Mouse (Mus musculus): ENCODE results near the gene Pik3c2b.
A peak's percentile ranks its signal among the peaks of the same experiment; 100 is the strongest.
"Not testable (repeated sequence)": the region's sequence is repeated elsewhere in the genome, so short reads cannot be mapped to it uniquely, and the experiment has no call there.

Gene Pik3c2b

GRCm38 (mm10) chr1:133045011-133045860 is at the start of gene Pik3c2b:
Gene Pik3c2b (plus strand): TSS chr1:133045667.
- peak; percentile 22 for DNase-seq (ENCODE audit: low spot score)

DNA sequence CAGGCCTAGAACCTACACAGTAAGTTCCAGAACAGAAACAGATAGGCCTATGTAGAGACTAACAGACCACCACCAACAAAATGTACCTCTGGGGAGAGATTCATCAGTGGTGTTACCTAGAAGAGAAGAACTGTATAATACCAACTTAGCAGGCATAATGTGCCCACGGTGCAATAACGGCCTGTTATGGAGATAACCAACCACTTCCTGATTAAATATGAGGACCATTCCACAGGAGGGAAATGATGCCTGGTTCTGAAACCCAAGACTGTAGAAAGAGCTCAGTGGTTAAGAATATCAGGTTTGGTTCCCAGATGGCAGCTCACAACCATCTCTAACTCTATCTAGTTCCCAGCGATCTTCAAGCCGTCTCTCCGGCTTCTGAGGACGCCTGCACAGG is 45.1 kb upstream of the Pik3c2b start:
- DNase-seq (ENCODE audit: low spot score), result no peak

DNA sequence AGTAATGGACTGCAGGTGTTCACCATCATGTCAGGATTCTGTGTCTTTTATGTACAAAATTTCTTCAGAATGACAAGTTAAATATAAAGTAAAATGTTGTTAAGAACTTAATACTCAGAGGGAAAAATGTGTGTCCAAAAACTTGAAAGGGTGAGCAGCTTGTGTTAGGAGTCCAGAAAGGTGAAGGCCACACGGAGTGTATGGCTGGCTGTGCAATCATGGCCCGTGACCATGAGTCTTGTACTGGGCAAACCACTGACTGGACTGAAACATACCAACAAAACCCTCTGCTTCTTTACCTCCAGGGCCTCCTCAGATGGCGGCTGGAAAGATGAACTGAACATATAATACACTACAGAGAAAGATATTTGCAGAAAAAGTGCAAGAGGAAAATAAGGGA is 38.9 kb upstream of the Pik3c2b start:
- no peak for DNase-seq (ENCODE audit: low spot score)

GRCm38 (mm10) chr1:133011955-133012841 is 33.3 kb upstream of the Pik3c2b start:
- DNase-seq (ENCODE audit: low spot score), result no peak

DNA sequence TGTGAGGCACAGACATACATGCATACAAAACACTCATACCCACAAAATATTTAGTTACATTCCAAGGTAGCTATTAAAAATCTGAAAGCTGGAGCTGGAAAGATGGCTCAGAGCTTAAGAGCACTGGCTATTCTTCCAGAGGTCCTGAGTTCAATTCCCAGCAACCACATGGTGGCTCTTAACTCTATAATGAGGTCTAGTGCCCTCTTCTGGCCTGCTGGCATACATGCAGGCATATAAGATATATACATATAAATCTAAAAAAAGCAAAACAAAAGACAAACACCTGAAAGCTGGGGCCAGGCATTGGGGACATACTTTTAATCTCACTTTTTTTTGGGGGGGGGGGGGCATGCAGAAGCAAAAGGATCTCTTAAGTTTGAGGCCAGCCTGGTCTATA is 32.1 kb upstream of the Pik3c2b start:
- DNase-seq (ENCODE audit: low spot score), result no peak

- DNase-seq (ENCODE audit: low spot score), result no peak
Observed at GRCm38 (mm10) chr1:133014196-133014595, 31.3 kb upstream of the Pik3c2b start.

DNA sequence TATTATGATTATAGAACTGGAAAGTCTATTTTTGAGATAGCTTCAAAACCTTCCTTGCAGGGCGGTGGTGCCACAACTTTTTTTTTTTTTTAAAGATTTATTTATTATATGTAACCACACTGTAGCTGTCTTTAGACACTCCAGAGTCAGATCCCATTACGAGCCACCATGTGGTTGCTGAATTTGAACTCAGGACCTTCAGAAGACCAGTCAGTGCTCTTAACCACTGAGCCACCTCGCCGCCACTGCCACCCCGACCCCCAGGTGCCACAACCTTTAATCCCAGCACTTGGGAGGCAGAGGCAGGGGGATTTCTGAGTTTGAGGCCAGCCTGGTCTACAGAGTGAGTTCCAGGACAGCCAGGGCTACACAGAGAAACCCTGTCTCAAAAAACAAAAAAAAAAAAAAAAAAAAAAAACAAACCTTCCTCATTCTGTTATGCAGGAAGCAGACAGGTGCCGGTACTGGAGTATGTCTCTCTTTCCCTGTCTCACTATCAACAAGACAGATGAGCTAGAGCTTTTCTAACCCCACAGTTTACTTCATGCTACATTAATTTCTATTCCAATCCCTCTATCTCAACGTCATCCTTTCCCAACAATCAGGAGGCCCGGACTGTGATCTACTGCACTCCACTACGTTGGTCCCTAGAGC is 28.6 kb upstream of the Pik3c2b start:
- no peak for DNase-seq (ENCODE audit: low spot score)

DNA sequence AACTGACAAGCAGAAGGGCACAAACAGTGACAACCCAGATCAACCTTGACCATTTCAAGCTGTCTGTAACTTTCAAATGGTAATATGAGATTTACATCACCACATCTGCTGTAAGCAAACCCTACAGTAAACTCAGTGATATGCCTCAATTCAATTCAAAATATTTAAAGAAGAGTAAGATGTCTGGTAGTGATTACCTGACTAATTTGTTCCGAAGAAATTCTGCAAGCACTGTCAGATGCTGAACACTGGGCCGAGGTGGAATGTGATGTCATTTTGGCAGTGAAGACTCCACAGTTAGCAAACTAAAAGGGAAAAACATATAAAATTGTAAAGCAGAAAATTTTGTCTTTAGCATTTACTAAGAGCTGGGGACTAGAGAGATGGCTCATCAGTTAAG is 26.9 kb upstream of the Pik3c2b start:
- no peak for DNase-seq (ENCODE audit: low spot score)

- no peak for DNase-seq (ENCODE audit: low spot score)
Observed at GRCm38 (mm10) chr1:133019312-133019711, 26.2 kb upstream of the Pik3c2b start.

GRCm38 (mm10) chr1:133020137-133020894 is 25.2 kb upstream of the Pik3c2b start:
- no peak for DNase-seq (ENCODE audit: low spot score)

DNA sequence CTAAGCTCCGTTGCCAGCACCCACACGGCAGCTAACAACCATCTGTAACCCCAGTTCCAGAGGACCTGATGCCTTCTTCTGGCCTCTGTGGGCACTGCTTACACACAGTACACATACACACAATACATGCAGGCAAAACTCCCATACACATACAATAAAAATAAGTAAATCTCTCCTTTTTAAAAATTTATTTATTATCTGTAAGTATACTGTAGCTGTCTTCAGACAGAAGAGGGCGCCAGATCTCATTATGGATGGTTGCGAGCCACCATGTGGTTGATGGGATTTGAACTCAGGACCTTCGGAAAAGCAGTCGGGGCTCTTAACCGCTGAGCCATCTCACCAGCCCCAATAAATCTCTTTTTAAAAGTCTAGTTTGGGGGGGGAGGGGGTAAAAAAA is 24.1 kb upstream of the Pik3c2b start:
- no peak for DNase-seq (ENCODE audit: low spot score)

DNA sequence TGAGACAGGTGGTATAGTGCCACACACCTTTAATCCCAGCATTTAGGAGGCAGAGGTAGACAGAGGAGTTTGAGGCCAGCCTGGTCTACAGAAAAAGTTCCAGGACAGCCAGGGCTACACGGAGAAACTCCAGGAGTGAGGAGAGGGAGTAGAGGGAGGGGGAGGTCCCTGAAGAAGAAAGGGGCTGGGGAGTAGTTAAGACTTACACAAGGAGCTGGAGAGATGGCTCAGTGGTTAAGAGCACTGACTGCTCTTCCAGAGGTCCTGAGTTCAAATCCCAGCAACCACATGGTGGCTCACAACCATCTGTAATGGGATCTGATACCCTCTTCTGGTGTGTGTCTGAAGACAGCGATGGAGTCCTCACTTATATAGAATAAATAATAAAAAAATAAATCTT is 23.5 kb upstream of the Pik3c2b start:
- not testable (repeated sequence) for DNase-seq (ENCODE audit: low spot score)

GRCm38 (mm10) chr1:133023723-133024122 is 21.7 kb upstream of the Pik3c2b start:
- DNase-seq (ENCODE audit: low spot score), result not testable (repeated sequence)

DNA sequence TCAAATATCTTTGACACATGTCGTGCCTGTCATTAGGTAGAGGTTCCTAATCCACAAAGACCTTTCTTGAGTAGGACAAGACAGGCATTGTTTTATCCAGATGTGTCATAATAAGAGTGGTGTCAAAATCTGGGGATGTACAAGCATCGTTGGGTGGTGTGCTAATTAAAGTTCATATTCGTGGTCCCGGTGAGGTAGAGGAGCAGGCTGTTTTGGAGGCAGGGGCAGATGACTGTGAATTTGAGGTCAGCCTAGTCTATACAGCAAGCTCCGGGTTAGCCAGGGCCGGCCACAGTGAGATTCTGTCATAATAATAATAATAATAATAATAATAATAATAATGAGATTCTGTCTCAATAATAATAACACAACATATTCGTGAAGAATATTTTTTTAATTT is 21.0 kb upstream of the Pik3c2b start:
- peak; percentile 15 for DNase-seq (ENCODE audit: low spot score)

GRCm38 (mm10) chr1:133025051-133025795 is 20.2 kb upstream of the Pik3c2b start:
- peak; percentile 97 for DNase-seq (ENCODE audit: low spot score)

- DNase-seq (ENCODE audit: low spot score), result peak; percentile 32
Observed at GRCm38 (mm10) chr1:133025796-133026190, 19.7 kb upstream of the Pik3c2b start.

DNA sequence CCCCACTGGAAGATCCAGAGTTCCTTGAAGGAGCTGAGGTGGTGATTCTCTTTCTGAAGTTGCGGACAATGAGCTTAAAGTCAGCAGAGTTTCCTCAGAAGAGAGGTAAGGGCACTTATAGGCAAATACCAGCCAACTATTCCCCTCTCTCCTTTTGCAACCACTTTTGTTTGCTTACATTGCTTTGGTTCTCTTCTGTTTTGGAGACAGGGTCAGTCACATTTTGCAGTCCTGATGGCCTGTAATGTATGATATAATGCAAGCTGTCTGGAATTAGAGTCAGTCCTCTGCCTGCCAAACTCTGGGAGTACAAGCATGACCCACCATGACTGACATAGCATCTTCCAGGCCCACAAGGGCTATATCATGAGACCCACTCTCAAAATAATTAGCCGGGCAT is 18.3 kb upstream of the Pik3c2b start:
- DNase-seq (ENCODE audit: low spot score), result no peak

GRCm38 (mm10) chr1:133027980-133028379 is 17.5 kb upstream of the Pik3c2b start:
- no peak for DNase-seq (ENCODE audit: low spot score)

DNA sequence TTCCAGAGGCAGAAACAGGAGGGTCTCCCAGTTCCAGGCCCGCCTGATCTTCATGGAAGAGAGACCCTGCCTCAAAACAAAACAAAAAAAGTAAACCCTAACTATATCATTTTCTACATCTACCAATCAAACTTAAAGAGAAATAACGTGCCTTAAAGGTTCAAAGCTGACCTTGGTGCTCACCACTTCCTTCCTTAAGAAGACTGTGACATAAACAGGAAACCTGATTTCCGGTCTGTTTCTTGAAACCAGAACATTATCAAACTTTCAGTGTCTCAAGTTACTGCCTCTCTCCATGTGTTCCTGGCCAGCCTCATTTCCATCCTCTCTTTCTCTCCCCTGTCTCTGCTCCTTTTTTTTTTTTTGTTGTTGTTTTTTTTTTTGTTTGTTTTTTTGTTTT is 15.7 kb upstream of the Pik3c2b start:
- no peak for DNase-seq (ENCODE audit: low spot score)

DNA sequence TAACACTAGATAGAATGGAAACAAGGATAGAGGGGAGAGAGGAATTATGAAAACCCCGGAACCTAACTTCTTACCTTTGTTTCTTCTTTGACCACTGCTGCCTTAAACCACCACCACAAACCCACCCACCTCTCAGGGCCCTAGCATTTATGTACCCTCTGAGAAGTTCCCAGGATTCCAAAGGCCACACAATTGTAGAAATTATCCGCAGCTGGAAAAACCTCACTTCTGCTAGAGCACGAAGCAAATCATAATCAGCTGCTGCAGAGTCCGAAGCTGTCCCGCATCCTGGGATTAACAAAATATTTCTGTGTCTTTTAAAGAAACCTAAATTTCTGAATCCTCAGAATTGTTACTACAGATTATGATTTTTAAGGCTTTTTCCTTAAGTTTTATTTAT is 15.0 kb upstream of the Pik3c2b start, which contains the start of gene Mdm4:
Gene Mdm4, minus strand, starts transcription at position 101 of the 400 bp plus-strand sequence.
- DNase-seq (ENCODE audit: low spot score), result no peak

GRCm38 (mm10) chr1:133032981-133033315 is 12.5 kb upstream of the Pik3c2b start:
- DNase-seq (ENCODE audit: low spot score), result no peak

Measured in MN1 (cell line).